In the genomic region with DNA sequence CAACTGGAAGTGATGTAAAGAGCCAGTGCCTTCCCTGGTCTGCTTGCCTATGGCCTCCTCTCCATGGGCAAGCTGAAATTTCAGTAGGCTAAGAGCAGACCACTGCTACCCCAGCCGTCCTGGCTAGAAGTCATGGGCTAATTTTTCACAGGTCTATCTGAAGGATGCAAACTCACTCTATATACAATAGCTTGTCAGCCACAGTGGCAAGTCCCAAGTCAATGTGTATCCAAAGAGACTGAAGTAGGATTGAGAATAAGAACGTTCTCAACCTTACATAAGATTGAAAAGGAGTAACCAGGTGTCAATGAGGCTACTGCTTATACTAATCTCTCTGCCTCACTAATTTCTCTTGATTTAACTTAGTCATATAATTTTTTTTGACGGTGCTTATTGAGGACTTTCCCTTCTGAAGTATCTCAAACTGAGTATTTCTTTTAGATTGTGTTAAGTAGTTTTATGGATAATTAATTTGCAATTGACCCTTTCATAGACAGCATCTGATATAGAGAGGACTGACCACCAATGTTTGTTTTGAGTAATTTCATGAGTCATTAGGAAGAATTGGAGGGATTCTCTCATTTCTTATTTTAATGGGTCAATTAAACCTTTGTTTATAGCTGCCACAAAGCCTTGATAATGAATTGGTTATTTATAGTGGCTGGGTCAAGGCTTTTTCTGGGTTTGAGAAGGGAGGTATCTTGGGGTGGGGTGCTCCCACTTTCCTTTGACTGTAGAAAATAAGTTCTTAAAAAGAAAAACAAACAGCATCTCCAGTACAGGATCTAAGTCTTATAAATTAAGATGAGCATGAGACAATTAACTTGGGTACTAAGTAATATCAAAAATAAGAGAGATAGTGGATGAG, we compare ENCODE assay signal across 23 mouse cellular contexts.
"Had no signal": no experiment of that assay in that cellular context is flagged by ENCODE, and none has a peak within 500 bp of the region (broad histone marks: within the 10 kb centered on the region; RNA-seq: fewer than 3 reads in every experiment).

No protein-coding gene starts in this region.

- H3K27me3 ChIP-seq: heart, embryonic 13.5 days; heart, embryonic 15.5 days; hindbrain, embryonic 13.5 days; hindbrain, embryonic 15.5 days; limb, embryonic 13.5 days; limb, embryonic 15.5 days; liver, embryonic 12.5 days had no signal

- H3K4me2 ChIP-seq: heart, embryonic 11.5 days; heart, embryonic 13.5 days; heart, embryonic 15.5 days; hindbrain, embryonic 13.5 days; hindbrain, embryonic 15.5 days; limb, embryonic 13.5 days; limb, embryonic 15.5 days; liver, embryonic 12.5 days had no signal

- H3K4me3 ChIP-seq: heart, adult 2 months; heart, embryonic 13.5 days; heart, embryonic 15.5 days; hindbrain, embryonic 13.5 days; hindbrain, embryonic 15.5 days; limb, embryonic 13.5 days; limb, embryonic 15.5 days; liver, embryonic 12.5 days had no signal

- ATAC-seq: forebrain, postnatal 0 days; hindbrain, postnatal 0 days; intestine, embryonic 16.5 days; liver, embryonic 12.5 days had no signal

- H3K36me3 ChIP-seq: heart, embryonic 13.5 days; heart, embryonic 15.5 days; hindbrain, embryonic 13.5 days; hindbrain, embryonic 15.5 days; limb, embryonic 13.5 days; limb, embryonic 15.5 days; liver, embryonic 12.5 days had no signal

- H3K9me3 ChIP-seq: heart, embryonic 13.5 days; heart, embryonic 15.5 days; hindbrain, embryonic 13.5 days; hindbrain, embryonic 15.5 days; limb, embryonic 13.5 days; limb, embryonic 15.5 days; liver, embryonic 12.5 days had no signal

- H3K4me1 ChIP-seq: heart, embryonic 13.5 days; heart, embryonic 15.5 days; hindbrain, embryonic 13.5 days; hindbrain, embryonic 15.5 days; limb, embryonic 13.5 days; limb, embryonic 15.5 days; liver, embryonic 12.5 days had no signal

- DNase-seq: forebrain, postnatal 0 days; gastrocnemius, postnatal 14 days; gastrocnemius, postnatal 36 days; heart, adult 11 months; heart, adult 2 months; heart, postnatal 14 days; heart, postnatal 36 days; kidney, adult 8-10 months; kidney, postnatal 10 days; kidney, postnatal 36 days; layer of hippocampus, adult 9-11 months; layer of hippocampus, postnatal 36 days; left cerebral cortex, postnatal 4 days had no signal

- H3K9ac ChIP-seq: forebrain, postnatal 0 days; heart, embryonic 13.5 days; heart, embryonic 15.5 days; hindbrain, embryonic 13.5 days; hindbrain, embryonic 15.5 days; limb, embryonic 13.5 days; limb, embryonic 15.5 days; liver, embryonic 12.5 days had no signal

- H3K27ac ChIP-seq: heart, adult 2 months; heart, embryonic 13.5 days; heart, embryonic 15.5 days; hindbrain, embryonic 13.5 days; hindbrain, embryonic 15.5 days; hindbrain, postnatal 0 days; limb, embryonic 13.5 days; limb, embryonic 15.5 days; liver, embryonic 12.5 days had no signal
